8 mouse cellular contexts compared by ENCODE assay signal in genomic region chr9:65541126-65542068, GRCm38 (mm10). TPM values are rescaled to one million over a fixed set of nuclear protein-coding genes. Genes with fewer than 3 reads are reported as not detected.
A peak's percentile ranks its signal among the peaks of the same experiment; 100 is the strongest.
DNase-seq lines count a peak whose midpoint lies in the region; ATAC-seq and TF ChIP-seq lines count a peak whose summit lies in the region.

No protein-coding gene starts in this region.

- no peak for TF ChIP-seq POLR2A in spleen, adult 2 months (IDR thresholded peaks at IDR 0.05; ENCODE audit: low read depth, low read length)

- H3K4me3 ChIP-seq in C2C12 (ENCODE audit: insufficient read depth, poor library complexity, severe bottlenecking): no peak overlapping the region
- no peak overlapping the region for H3K4me3 ChIP-seq in heart, postnatal 0 days (ENCODE audit: low read depth, low read length)
- H3K4me3 ChIP-seq in liver, embryonic 15.5 days (replicated peaks): no peak overlapping the region
- H3K4me3 ChIP-seq in spleen, adult 2 months (ENCODE audit: extremely low read depth, insufficient read depth, insufficient read length): no peak overlapping the region

- WGBS in heart, postnatal 0 days: 29% methylated on average over 13 of the region's 13 CpGs
- 27% methylated on average over 13 of the region's 13 CpGs for WGBS in liver, embryonic 15.5 days (ENCODE audit: insufficient replicate concordance)
- 15% methylated on average over 13 of the region's 13 CpGs for WGBS in spleen, adult 2 months

- H3K79me3 ChIP-seq in C2C12 (ENCODE audit: low read depth): no peaks in the 10 kb centered on the region

- ATAC-seq in heart, postnatal 0 days (ENCODE audit: insufficient read depth, low read depth): peak; percentile 64
- peak; percentile 61 for ATAC-seq in liver, embryonic 15.5 days (ENCODE audit: insufficient read depth)

- H3K9me3 ChIP-seq in heart, postnatal 0 days (replicated peaks; ENCODE audit: control insufficient read depth, low read length): no peaks in the 10 kb centered on the region
- no peaks in the 10 kb centered on the region for H3K9me3 ChIP-seq in liver, embryonic 15.5 days (replicated peaks)

- H3K36me3 ChIP-seq in C2C12 (ENCODE audit: control insufficient read depth, insufficient read depth): no peaks in the 10 kb centered on the region
- no peaks in the 10 kb centered on the region for H3K36me3 ChIP-seq in heart, postnatal 0 days (replicated peaks; ENCODE audit: control insufficient read depth, insufficient read depth, low read length)
- H3K36me3 ChIP-seq in liver, embryonic 15.5 days (replicated peaks): no peaks in the 10 kb centered on the region
- H3K36me3 ChIP-seq in spleen, adult 2 months (ENCODE audit: control insufficient read depth, insufficient read depth, low read length): no peaks in the 10 kb centered on the region

- no peak for TF ChIP-seq CTCF in C2C12 (IDR thresholded peaks at IDR 0.05; ENCODE audit: control insufficient read depth, insufficient read depth, insufficient read length)
- TF ChIP-seq CTCF in heart, postnatal 0 days (IDR thresholded peaks at IDR 0.05; ENCODE audit: low read depth): no peak
- TF ChIP-seq CTCF in spleen, adult 2 months (IDR thresholded peaks at IDR 0.05; ENCODE audit: extremely low read depth, insufficient read depth, insufficient read length, insufficient replicate concordance): no peak

- no peak overlapping the region for H3K9ac ChIP-seq in heart, postnatal 0 days (replicated peaks; ENCODE audit: low read depth, low read length)
- H3K9ac ChIP-seq in liver, embryonic 15.5 days: no peak overlapping the region

- 0 out of 2 replicates have a peak, but pooled peaks have one; percentile 19 for TF ChIP-seq EP300 in heart, postnatal 0 days (IDR thresholded peaks at IDR 0.05; ENCODE audit: low read depth)

- H3K4me1 ChIP-seq in heart, postnatal 0 days (ENCODE audit: control insufficient read depth, insufficient read depth): peaks cover 24% of the 10 kb centered on the region
- H3K4me1 ChIP-seq in liver, embryonic 15.5 days (replicated peaks): peaks cover 54% of the 10 kb centered on the region
- peaks cover 42% of the 10 kb centered on the region for H3K4me1 ChIP-seq in spleen, adult 2 months (ENCODE audit: control insufficient read depth, insufficient read depth, insufficient read length)

- peak overlapping the region; percentile 50 for H3ac ChIP-seq in C2C12 (ENCODE audit: control insufficient read depth, insufficient read length, low read depth)

- H3K27me3 ChIP-seq in C2C12 (ENCODE audit: control insufficient read depth, insufficient read depth, insufficient read length): no peaks in the 10 kb centered on the region
- H3K27me3 ChIP-seq in heart, postnatal 0 days (ENCODE audit: control insufficient read depth, insufficient read depth, low read length): no peaks in the 10 kb centered on the region
- no peaks in the 10 kb centered on the region for H3K27me3 ChIP-seq in liver, embryonic 15.5 days
- no peaks in the 10 kb centered on the region for H3K27me3 ChIP-seq in spleen, adult 2 months (ENCODE audit: control insufficient read depth, insufficient read depth, low read length)

- peak; percentile 21 for DNase-seq in kidney, adult 18-20 months
- DNase-seq in kidney, adult 8-10 months: no peak
- DNase-seq in adrenal gland, postnatal 36 days: peak; percentile 72 to 73
- DNase-seq in heart, postnatal 0 days (ENCODE audit: low spot score): peak; percentile 74
- DNase-seq in spleen, adult 2 months (ENCODE audit: low read depth in 1 of 2, low spot score in 2 of 2): peak; percentile 65 to 81
- DNase-seq in c-Kit-positive CD71-positive TER-119-positive erythroid progenitor cells, embryonic 14.5 days (ENCODE audit: low spot score): no peak

- H3K4me2 ChIP-seq in heart, postnatal 0 days (ENCODE audit: low read depth, low read length): no peak overlapping the region
- peak overlapping the region; percentile 21; the same call in 1 of the 2 replicates for H3K4me2 ChIP-seq in liver, embryonic 15.5 days

- no peaks in the 10 kb centered on the region for H3K79me2 ChIP-seq in C2C12 (ENCODE audit: control insufficient read depth, insufficient read depth)

- peak overlapping the region; percentile 90 for H3K27ac ChIP-seq in heart, postnatal 0 days (ENCODE audit: low read depth)
- peak overlapping the region; percentile 82 for H3K27ac ChIP-seq in liver, embryonic 15.5 days (replicated peaks)
- H3K27ac ChIP-seq in spleen, adult 2 months (ENCODE audit: insufficient read depth, low read length): peak overlapping the region; percentile 98

TF ChIP-seq in C2C12, 6 proteins besides CTCF, POLR2A, EP300 and RAD21:
- TF ChIP-seq FOSL1 (IDR thresholded peaks at IDR 0.05; ENCODE audit: insufficient read depth, low read length, poor library complexity, severe bottlenecking) (peak; percentile 33), MYOG (IDR thresholded peaks at IDR 0.05; ENCODE audit: control insufficient read depth, extremely low read depth, insufficient read length) (no peak), MYOD1 (IDR thresholded peaks at IDR 0.05; ENCODE audit: control insufficient read depth, insufficient read length, low read depth) (no peak), USF1 (IDR thresholded peaks at IDR 0.05; ENCODE audit: low read depth) (peak; percentile 88), CEBPB (IDR thresholded peaks at IDR 0.05; ENCODE audit: low read depth) (peak; percentile 61), MAX (IDR thresholded peaks at IDR 0.05) (peak; percentile 54)
TF ChIP-seq in C2C12: peak in this region for 4.

RNA-seq across cellular contexts. Expression of gene Ankdd1a, which starts 21.4 kb away (rescaled TPM):
- not detected for polyA plus RNA-seq in C2C12 (2012; fragmentation: generic; extraction: Trizol)
- total RNA-seq in adrenal gland, postnatal 36 days (2021): 1 to 10 TPM; 2.0 to 3.4 TPM
- not detected in 2 replicates for total RNA-seq in heart, postnatal 0 days (2014; rRNA removed; ENCODE audit: low replicate concordance)
- not detected in 2 replicates for polyA plus RNA-seq in heart, postnatal 0 days (2015; fragmentation: Nextera tagmentation; extraction: Ambion mirVana)
- 0.09 TPM in 1 of 2 replicates, not detected in the other for polyA plus RNA-seq in liver, embryonic 15.5 days (2015; fragmentation: Nextera tagmentation; extraction: Ambion mirVana)
- 0.11 and 0.14 TPM in 2 replicates for polyA plus RNA-seq in spleen, adult 2 months (2012; rRNA removed)

RNA-seq across cellular contexts. Expression of gene Plekho2, which starts 38.4 kb away (rescaled TPM):
- polyA plus RNA-seq in C2C12 (2012; fragmentation: generic; extraction: Trizol): 23.3 TPM
- 10 to 100 TPM; 56.6 to 71.5 TPM for total RNA-seq in adrenal gland, postnatal 36 days (2021)
- total RNA-seq in heart, postnatal 0 days (2014; rRNA removed; ENCODE audit: low replicate concordance): 12.8 and 21.0 TPM in 2 replicates
- 7.6 and 8.3 TPM in 2 replicates for polyA plus RNA-seq in heart, postnatal 0 days (2015; fragmentation: Nextera tagmentation; extraction: Ambion mirVana)
- 27.0 and 27.3 TPM in 2 replicates for polyA plus RNA-seq in liver, embryonic 15.5 days (2015; fragmentation: Nextera tagmentation; extraction: Ambion mirVana)
- polyA plus RNA-seq in spleen, adult 2 months (2012; rRNA removed): 55.8 and 61.8 TPM in 2 replicates

RNA-seq across cellular contexts. Expression of gene Pif1, which starts 45.6 kb away (rescaled TPM):
- polyA plus RNA-seq in C2C12 (2012; fragmentation: generic; extraction: Trizol): 10.8 TPM
- total RNA-seq in adrenal gland, postnatal 36 days (2021): under 1 TPM; 0.46 to 0.92 TPM
- total RNA-seq in heart, postnatal 0 days (2014; rRNA removed; ENCODE audit: low replicate concordance): 7.1 and 32.7 TPM in 2 replicates
- 2.5 and 2.6 TPM in 2 replicates for polyA plus RNA-seq in heart, postnatal 0 days (2015; fragmentation: Nextera tagmentation; extraction: Ambion mirVana)
- polyA plus RNA-seq in liver, embryonic 15.5 days (2015; fragmentation: Nextera tagmentation; extraction: Ambion mirVana): 10.0 and 13.2 TPM in 2 replicates
- 4.3 and 6.4 TPM in 2 replicates for polyA plus RNA-seq in spleen, adult 2 months (2012; rRNA removed)

Comparison
In these comparisons a context has a peak if more than half of its experiments do, and no peak if none do; other contexts are left out.
1. DNase-seq: peak in kidney, adult 18-20 months (single experiment), adrenal gland, postnatal 36 days (2 of 2), heart, postnatal 0 days (single experiment) and spleen, adult 2 months (2 of 2); none in kidney, adult 8-10 months (0 of 2) and c-Kit-positive CD71-positive TER-119-positive erythroid progenitor cells, embryonic 14.5 days (single experiment).
2. Peak in every context shown above with its lines, with median percentiles within 50 percentile points of each other: H3K27ac ChIP-seq.